Mouse (Mus musculus): ENCODE results near the gene Cacng2.

GRCm38 (mm10) chr15:78093597-78093996 is 26.2 kb downstream of the Cacng2 start:
- TF ChIP-seq CTCF (IDR thresholded peaks at IDR 0.05; ENCODE audit: insufficient read depth, low read length) (no peak), POLR2A (IDR thresholded peaks at IDR 0.05; ENCODE audit: borderline replicate concordance, extremely low read depth, low read depth, low read length) (no peak)

All from lung, adult 2 months (tissue).